Mouse (Mus musculus) ES-E14 (cell line): ENCODE results near the gene Dennd4c.

ENCODE experiments used
- CHD2 ChIP-seq: IDR thresholded peaks from 2 replicates; pipeline ENCODE4 v1.6.1; 2014; ENCODE audit warnings: mild to moderate bottlenecking, low read depth, low read length, inconsistent platforms
- HCFC1 ChIP-seq: IDR thresholded peaks from 2 replicates; pipeline ENCODE4 v1.6.1; 2012; ENCODE audit warnings: low read length, inconsistent platforms, borderline replicate concordance; ENCODE audit not compliant: insufficient read depth
- MAFK ChIP-seq: IDR thresholded peaks from 2 replicates; pipeline ENCODE4 v1.6.1; 2014; ENCODE audit warnings: mild to moderate bottlenecking, low read depth, low read length, inconsistent platforms; ENCODE audit not compliant: insufficient read depth
- ZC3H11A ChIP-seq: IDR thresholded peaks from 2 replicates; pipeline ENCODE4 v1.6.1; 2012; ENCODE audit warnings: low read depth, mild to moderate bottlenecking, inconsistent platforms, low read length, borderline replicate concordance
- ZNF384 ChIP-seq: IDR thresholded peaks from 2 replicates; pipeline ENCODE4 v1.6.1; 2012; ENCODE audit warnings: low read depth, low read length, inconsistent platforms

DNA sequence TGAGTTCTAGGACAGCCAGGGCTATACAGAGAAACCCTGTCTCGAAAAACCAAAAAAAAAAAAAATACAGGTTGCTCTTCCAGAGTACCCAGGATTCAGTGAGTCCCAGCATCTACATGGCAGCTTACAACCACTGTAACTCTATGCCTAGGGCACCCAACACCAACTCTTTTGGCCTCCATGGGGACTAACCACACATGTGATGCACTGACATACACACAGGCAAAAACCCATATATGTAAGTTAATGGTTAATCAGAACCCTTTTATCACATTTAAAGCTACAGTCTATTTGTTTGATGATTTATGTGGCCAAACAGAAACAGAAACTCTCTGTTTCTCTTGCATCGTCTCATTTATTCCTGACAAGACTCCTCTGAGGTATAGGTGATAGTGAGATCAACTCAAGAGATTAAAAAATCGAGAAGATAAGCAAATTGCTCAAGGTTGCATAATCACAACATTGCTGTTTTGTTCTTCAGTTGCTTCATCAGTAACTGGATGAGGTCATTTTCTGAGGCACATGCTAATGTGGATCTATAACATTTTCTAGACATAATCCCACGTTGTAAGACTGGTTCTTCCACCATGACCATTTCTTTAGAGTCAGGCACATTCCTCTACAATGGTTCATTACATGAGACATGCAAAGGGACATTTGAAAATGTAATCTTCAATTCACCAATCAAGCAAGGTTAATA is 29.3 kb upstream of the Dennd4c start:
- TF ChIP-seq CHD2 (no peak), MAFK (no peak), ZNF384 (no peak), ZC3H11A (no peak), HCFC1 (no peak)
